Mouse (Mus musculus): ENCODE results near the gene Tamm41.

The Tamm41 gene

GRCm38 (mm10) chr6:115022876-115023275 lies 14.8 kb downstream of the Tamm41 start:
- DNase-seq, result no peak

GRCm38 (mm10) chr6:115015461-115015860 lies 22.2 kb downstream of the Tamm41 start:
- DNase-seq, result no peak

- no peak for DNase-seq
Observed at GRCm38 (mm10) chr6:115013574-115013973, 24.1 kb downstream of the Tamm41 start.

DNA sequence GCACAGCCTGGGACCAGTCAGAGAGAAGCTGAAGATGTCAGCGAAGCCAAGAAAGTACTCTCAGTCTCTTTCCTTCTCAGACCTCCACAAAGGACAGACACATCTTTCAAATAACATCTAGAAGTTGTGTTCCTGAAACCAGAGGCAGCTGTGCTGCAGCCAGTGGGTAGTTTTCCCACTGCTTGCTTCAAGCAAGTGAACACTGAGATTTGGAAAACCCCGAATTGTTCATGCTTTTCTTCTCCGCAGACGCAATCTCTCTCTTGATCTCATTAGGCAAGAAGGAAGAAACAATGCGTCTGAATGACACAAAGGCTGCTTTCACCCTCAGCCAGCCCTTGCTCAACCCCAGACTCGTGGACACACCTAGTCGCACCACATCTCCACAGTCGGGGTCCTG lies 25.9 kb downstream of the Tamm41 start:
- DNase-seq, result no peak

- DNase-seq, result no peak
Observed at GRCm38 (mm10) chr6:115010815-115011214, 26.9 kb downstream of the Tamm41 start.

DNA sequence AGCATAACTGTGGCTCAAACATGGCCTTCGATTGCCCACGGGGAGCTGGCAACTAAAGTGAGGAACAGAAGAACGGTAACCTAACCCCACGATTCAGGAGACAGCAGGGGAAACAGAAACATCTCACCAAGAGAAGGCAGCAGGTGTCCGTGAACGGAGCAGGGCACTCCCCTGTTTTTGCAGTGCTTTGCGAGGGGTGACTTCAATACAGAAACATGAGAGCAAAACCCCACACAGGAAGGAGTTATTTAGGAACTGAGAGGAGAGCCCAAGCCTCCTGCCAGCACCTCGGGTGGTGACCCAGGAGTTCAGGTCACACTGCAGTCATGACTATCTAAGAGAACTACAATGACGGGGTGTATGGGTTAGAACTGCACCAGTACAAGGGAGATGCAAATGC lies 27.4 kb downstream of the Tamm41 start:
- no peak for DNase-seq

DNA sequence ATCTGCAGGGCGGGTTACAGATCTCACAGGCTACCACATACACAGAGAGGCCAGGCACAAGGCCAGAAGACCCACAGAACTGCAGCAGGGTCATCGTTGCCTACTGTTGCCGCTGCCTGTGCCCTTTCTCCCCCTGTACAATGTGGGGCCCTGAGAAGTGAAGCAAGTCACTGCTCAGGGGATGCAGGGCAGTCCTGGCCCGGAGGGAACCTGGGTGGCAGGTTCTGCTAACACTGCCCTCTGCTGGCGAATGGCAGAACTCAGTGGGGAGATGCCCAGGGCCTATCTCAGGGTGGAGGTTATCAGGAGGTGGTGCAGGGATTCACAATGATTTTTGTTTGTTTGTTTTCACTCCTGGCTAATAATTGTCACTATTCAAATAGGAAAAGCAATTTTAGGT lies 29.9 kb downstream of the Tamm41 start:
- peak; percentile 77 for DNase-seq

GRCm38 (mm10) chr6:115006948-115007347 lies 30.7 kb downstream of the Tamm41 start:
- DNase-seq, result no peak

DNA sequence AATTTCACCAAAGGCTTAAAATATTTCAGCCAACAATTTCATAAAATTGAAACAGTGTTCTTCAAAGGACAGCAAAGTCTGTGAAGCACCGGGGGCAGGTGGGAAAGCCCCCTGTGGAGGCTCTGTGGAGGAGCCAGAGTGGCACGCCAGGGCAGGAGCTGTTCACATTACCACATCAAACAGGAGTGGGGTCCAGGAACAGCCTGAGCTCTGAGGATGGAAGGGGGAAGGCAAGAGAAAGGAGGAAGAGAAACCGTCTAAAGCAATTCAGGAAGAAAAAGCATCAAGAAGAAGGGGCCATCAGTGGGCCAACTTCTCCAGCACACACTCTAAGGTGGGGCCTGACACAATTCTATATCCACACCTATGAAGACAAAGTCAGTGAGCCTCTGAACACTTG lies 31.6 kb downstream of the Tamm41 start:
- no peak for DNase-seq

- peak; percentile 87 for DNase-seq
Observed at GRCm38 (mm10) chr6:115005351-115005890, 32.3 kb downstream of the Tamm41 start.

DNA sequence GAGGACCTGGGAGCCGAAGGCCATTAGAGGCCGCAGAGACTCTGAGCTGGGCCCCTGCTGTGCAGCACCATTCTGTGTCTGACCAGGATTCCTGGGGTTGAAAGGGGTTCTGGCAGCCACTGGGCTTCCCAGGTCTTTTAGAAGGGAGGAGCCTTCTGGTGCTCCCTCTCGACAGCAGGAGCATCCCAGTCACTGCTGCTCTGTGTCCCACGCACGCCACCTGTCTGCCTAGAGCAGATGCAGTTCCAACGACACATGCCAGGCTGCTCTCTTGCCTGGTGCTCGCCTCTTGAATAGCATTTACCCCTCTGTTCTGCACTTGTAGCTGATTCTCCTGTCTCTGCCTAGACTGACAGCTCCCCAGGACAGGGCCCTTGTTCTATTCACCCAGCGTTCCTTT lies 33.0 kb downstream of the Tamm41 start:
- DNase-seq, result peak; percentile 80

GRCm38 (mm10) chr6:114998374-114999031 lies 39.2 kb downstream of the Tamm41 start:
- DNase-seq, result no peak

DNA sequence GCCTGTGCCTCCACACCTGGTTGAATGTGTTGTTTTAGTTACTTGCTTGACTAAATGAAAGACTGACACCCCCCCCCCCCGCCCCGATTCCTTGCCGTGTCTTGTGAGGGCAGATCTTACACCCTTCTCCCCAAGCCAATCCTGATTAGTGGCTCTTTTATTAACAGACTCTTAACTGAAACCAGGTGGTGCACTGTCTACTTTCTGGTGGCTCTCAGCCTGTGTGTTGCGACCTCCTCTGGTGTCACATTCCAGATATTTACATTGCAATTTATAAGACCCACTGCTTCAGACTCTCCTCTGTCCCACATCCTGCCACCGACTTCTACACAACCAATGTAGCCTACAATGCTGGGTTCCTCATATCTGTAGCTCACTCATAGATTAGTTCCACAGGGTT lies 40.2 kb downstream of the Tamm41 start:
- no peak for DNase-seq

DNA sequence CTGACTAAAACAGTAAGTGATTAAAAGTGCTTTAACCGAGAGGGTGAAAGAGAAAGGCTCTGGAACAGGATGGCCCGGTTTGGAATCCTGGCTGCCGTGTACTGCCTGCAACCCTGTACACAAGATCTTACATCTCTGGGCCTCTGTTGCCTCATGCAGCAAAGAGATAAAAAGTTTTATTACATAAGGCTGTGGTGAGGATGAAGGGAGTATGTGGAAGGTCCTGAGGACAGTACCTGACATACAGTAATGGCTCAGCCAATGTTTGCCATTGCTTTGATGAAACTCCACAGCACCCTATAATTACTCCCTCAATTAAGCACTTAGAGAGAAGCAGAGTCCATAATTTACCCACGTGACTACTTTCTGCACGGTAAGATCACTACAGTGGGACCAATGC lies 40.8 kb downstream of the Tamm41 start:
- DNase-seq, result no peak

DNA sequence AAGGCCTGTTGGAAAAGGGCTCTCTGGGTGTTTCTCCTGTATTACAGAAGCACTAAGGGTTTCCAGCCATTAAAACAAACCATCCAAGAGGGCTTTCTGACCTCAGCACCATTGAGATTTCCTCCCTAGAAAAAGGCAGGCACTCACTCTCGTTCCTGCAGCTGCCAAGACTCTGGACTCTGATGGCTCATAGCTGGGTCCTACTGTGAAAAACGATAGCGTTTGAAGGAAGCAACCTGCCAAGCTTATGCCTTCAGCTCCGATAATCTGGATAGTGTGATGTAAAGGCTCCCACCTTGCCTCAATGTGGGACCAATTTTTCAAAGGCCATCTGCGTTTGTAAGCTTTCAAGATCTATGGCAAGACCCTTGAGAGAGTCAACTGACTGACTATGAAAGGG lies 43.6 kb downstream of the Tamm41 start:
- no peak for DNase-seq

- DNase-seq, result no peak
Observed at GRCm38 (mm10) chr6:114993659-114994058, 44.0 kb downstream of the Tamm41 start.

GRCm38 (mm10) chr6:114991909-114992308 lies 45.8 kb downstream of the Tamm41 start:
- DNase-seq, result no peak

DNA sequence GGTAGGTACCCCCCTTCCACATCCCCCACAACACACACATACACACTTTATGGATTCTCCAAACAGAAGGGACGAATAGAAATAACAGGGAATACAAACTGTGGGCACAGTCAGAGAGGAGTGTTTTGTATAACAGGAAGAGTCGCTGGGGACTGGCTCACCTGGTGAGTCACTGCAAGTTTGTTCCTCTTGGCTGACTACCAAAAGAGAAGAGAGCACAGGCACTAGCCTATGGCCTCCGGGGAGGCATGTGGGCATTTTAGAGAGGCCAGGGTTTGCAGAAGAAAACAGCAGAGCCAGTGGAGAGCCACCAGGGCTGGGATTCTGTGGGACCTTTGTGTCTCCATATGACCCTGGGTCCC lies 49.1 kb downstream of the Tamm41 start:
- no peak for DNase-seq

GRCm38 (mm10) chr6:114987966-114988618 lies 49.6 kb downstream of the Tamm41 start:
- no peak for DNase-seq

- no peak for DNase-seq
Observed at GRCm38 (mm10) chr6:114982671-114983070, 55.0 kb downstream of the Tamm41 start.

DNA sequence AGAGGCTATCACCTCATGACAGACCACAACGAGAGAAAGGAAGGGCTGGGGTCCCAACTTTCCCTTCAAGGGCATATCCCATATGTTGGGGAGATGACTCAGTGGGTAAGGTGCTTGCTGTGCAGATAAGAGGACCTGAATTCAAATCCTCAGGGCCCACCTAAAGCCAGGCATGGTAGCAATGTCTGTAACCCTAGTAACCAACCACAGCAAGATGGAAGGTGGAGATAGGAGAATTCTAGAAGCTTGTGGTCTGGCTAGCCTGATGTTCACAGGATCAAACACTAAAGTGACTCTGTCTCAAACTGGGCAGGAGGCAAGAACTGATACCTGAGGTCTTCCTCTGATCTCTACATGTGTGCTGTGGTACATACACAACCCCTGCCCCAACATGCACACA lies 58.0 kb downstream of the Tamm41 start:
- no peak for DNase-seq

DNA sequence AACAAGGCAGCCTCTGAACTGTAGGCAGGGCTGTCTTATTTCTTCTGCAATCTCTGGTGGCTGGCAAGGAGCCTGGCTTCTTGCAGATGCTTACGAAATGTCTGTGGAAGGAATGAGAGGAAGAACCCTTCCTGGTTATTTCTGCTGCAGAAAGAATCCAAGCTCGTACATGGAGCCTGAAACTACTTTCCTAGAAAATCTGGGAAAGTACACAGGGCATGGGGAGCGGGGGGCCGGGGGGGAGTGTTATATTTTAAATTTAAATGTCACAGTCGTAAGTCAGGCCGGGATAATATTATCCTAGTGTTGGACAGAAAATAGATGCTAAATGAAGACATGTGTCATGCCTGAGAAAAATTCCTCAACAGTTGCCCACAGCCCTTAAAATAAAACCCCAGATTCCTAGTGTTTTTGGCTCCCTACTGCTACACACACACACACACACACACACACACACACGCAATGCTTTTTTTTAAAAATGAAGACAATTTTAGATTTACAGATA lies 60.7 kb downstream of the Tamm41 start:
- DNase-seq, result no peak

GRCm38 (mm10) chr6:114974331-114974730 lies 63.3 kb downstream of the Tamm41 start:
- DNase-seq, result no peak

DNA sequence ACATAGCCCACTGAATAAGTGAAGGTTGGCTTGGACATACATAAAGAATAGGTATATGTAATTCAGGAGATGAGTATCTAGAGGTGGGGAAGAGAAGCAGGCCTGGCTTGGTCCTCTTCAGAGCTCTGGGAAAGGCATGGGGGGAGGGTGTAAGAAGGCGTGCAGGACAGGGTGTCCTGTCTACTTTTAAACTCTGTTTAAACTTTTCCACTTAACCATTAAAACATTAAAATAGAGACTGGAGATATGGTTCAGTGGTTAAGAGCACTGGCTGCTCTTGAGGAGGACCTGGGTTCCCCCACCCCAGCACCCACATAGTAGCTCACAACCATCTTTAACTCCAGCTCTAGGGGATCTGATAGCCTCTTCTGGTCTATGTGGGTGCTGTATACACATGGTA lies 64.7 kb downstream of the Tamm41 start:
- no peak for DNase-seq

- DNase-seq, result no peak
Observed at GRCm38 (mm10) chr6:114970895-114971294, 66.8 kb downstream of the Tamm41 start.

Data from cerebellum, adult 9-11 months (tissue).